Mouse (Mus musculus) neural tube, embryonic 14.5 days (tissue): ENCODE data around the gene Gabrg3. TPM values are rescaled to one million over a fixed set of nuclear protein-coding genes. Genes with fewer than 3 reads are reported as not detected.

Experiments used
- ATAC-seq: fragments of 200-750 bp; cut with Nextera tagmentation; 2 replicates; pipeline ENCODE4 v1.8.0; 2017; ENCODE audit warnings: low read depth, mild to moderate bottlenecking, moderate TSS enrichment, moderate library complexity
- H3K27ac ChIP-seq: fragments of 300-500 bp; sonication (generic); 2 replicates; pipeline ENCODE4 v1.5.1; 2014; ENCODE audit warnings: low read depth, mild to moderate bottlenecking, control low read depth, low read length, moderate library complexity, mixed read lengths
- H3K27me3 ChIP-seq: fragments of 300-500 bp; sonication (generic); 2 replicates; pipeline ENCODE4 v1.6.1; 2014; ENCODE audit warnings: low read length; ENCODE audit not compliant: control insufficient read depth, insufficient read depth
- H3K36me3 ChIP-seq: fragments of 300-500 bp; sonication (generic); 2 replicates; pipeline ENCODE4 v1.6.1; 2014; ENCODE audit warnings: low read length, mixed read lengths; ENCODE audit not compliant: control insufficient read depth, insufficient read depth
- H3K4me1 ChIP-seq: fragments of 300-500 bp; sonication (generic); 2 replicates; pipeline ENCODE4 v1.6.1; 2014; ENCODE audit warnings: low read length; ENCODE audit not compliant: control insufficient read depth, insufficient read depth
- H3K4me2 ChIP-seq: fragments of 300-500 bp; sonication (generic); 2 replicates; pipeline ENCODE4 v1.6.1; 2014; ENCODE audit warnings: mild to moderate bottlenecking, low read depth, low read length, control low read depth
- H3K4me3 ChIP-seq: fragments of 300-500 bp; sonication (generic); 2 replicates; pipeline ENCODE4 v1.5.1; 2014; ENCODE audit warnings: low read depth, low read length, control low read depth, mixed read lengths
- H3K9ac ChIP-seq: fragments of 300-500 bp; sonication (generic); replicated peaks from 2 replicates; pipeline ENCODE4 v1.6.1; 2014; ENCODE audit warnings: low read depth, mild to moderate bottlenecking, control low read depth, low read length, mixed read lengths
- H3K9me3 ChIP-seq: fragments of 300-500 bp; sonication (generic); 2 replicates; pipeline ENCODE4 v1.6.1; 2016; ENCODE audit warnings: low read length; ENCODE audit not compliant: control insufficient read depth
- WGBS: fragments of 180-500 bp; shearing (Covaris S2); extraction: QIAGEN DNeasy Blood & Tissue Kit; methylation state at CpG from one replicate; pipeline ENCODE4 v1.1.7; 2014; 5-methylcytosine and 5-hydroxymethylcytosine counted together
- polyA plus RNA-seq: library from polyadenylated mRNA; unstranded; fragments of >200 nt; fragmentation: Nextera tagmentation; extraction: Ambion mirVana; gene quantifications from 2 replicates; pipeline ENCODE4 v1.2.1, GENCODE M21; 2014

Gabrg3 gene
- polyA plus RNA-seq, 1 experiment from 2014 or later: 16.4 TPM

GRCm38 (mm10) chr7:57384112-57384511 is 2.9 kb downstream of the Gabrg3 start:
- H3K9ac ChIP-seq: no peak overlapping the region
- H3K36me3 ChIP-seq: no peaks in the 10 kb centered on the region
- no peak overlapping the region for H3K27ac ChIP-seq
- no peaks in the 10 kb centered on the region for H3K4me1 ChIP-seq
- peak; percentile 72; the same call in 1 of the 2 replicates for ATAC-seq
- H3K4me3 ChIP-seq: no peak overlapping the region
- no peak overlapping the region for H3K4me2 ChIP-seq
- H3K27me3 ChIP-seq: no peaks in the 10 kb centered on the region
- H3K9me3 ChIP-seq: no peaks in the 10 kb centered on the region
- 30% methylated on average over 4 of the region's 4 CpGs for WGBS

- Histone ChIP-seq H3K4me2 (no peak overlapping the region), H3K27ac (no peak overlapping the region), H3K27me3 (no peaks in the 10 kb centered on the region), H3K9ac (no peak overlapping the region), H3K36me3 (no peaks in the 10 kb centered on the region), H3K9me3 (no peaks in the 10 kb centered on the region), H3K4me1 (no peaks in the 10 kb centered on the region), H3K4me3 (no peak overlapping the region)
- ATAC-seq: no peak
- WGBS: 81% methylated on average over 5 of the region's 5 CpGs
These were observed 21.0 kb downstream of the Gabrg3 start for GRCm38 (mm10) chr7:57366013-57366390.

GRCm38 (mm10) chr7:57365134-57366012 is 21.6 kb downstream of the Gabrg3 start:
- no peak for ATAC-seq
- WGBS: 90% methylated on average over 5 of the region's 5 CpGs

GRCm38 (mm10) chr7:57363812-57364211 is 23.2 kb downstream of the Gabrg3 start:
- no peaks in the 10 kb centered on the region for H3K27me3 ChIP-seq
- no peak overlapping the region for H3K27ac ChIP-seq
- H3K4me1 ChIP-seq: no peaks in the 10 kb centered on the region
- no peaks in the 10 kb centered on the region for H3K36me3 ChIP-seq
- no peak overlapping the region for H3K4me2 ChIP-seq
- H3K9me3 ChIP-seq: no peaks in the 10 kb centered on the region
- ATAC-seq: no peak
- H3K9ac ChIP-seq: no peak overlapping the region
- 93% methylated on average over 6 of the region's 6 CpGs for WGBS
- no peak overlapping the region for H3K4me3 ChIP-seq

More at GRCm38 (mm10) chr7:57365134-57366012, 21.6 kb downstream of the Gabrg3 start:
- Histone ChIP-seq H3K27ac (no peak overlapping the region), H3K9me3 (no peaks in the 10 kb centered on the region), H3K4me2 (no peak overlapping the region), H3K36me3 (no peaks in the 10 kb centered on the region), H3K27me3 (no peaks in the 10 kb centered on the region), H3K4me3 (no peak overlapping the region), H3K9ac (no peak overlapping the region), H3K4me1 (no peaks in the 10 kb centered on the region)

- no peak for ATAC-seq
- Histone ChIP-seq H3K9ac (no peak overlapping the region), H3K4me3 (no peak overlapping the region), H3K9me3 (no peaks in the 10 kb centered on the region), H3K4me1 (no peaks in the 10 kb centered on the region), H3K4me2 (no peak overlapping the region), H3K27ac (no peak overlapping the region), H3K27me3 (no peaks in the 10 kb centered on the region), H3K36me3 (no peaks in the 10 kb centered on the region)
- WGBS: 53% methylated on average over 6 of the region's 6 CpGs
These were observed 29.0 kb downstream of the Gabrg3 start for GRCm38 (mm10) chr7:57357871-57358540.

- Histone ChIP-seq H3K4me1 (no peaks in the 10 kb centered on the region), H3K36me3 (no peaks in the 10 kb centered on the region), H3K27me3 (no peaks in the 10 kb centered on the region), H3K27ac (no peak overlapping the region), H3K4me3 (no peak overlapping the region), H3K4me2 (no peak overlapping the region), H3K9me3 (no peaks in the 10 kb centered on the region), H3K9ac (no peak overlapping the region)
- no peak for ATAC-seq
- WGBS: 91% methylated on average over 8 of the region's 8 CpGs
These were observed 30.3 kb downstream of the Gabrg3 start for GRCm38 (mm10) chr7:57356565-57357301.

GRCm38 (mm10) chr7:57348774-57349173 is 38.2 kb downstream of the Gabrg3 start:
- 100% methylated on average over 1 of the region's 1 CpGs for WGBS
- Histone ChIP-seq H3K4me3 (no peak overlapping the region), H3K9me3 (no peaks in the 10 kb centered on the region)

GRCm38 (mm10) chr7:57341910-57342309 is 45.1 kb downstream of the Gabrg3 start:
- H3K4me2 ChIP-seq: no peak overlapping the region
- no peaks in the 10 kb centered on the region for H3K36me3 ChIP-seq
- WGBS: 76% methylated on average over 8 of the region's 8 CpGs
- no peaks in the 10 kb centered on the region for H3K27me3 ChIP-seq
- no peaks in the 10 kb centered on the region for H3K4me1 ChIP-seq
- H3K9ac ChIP-seq: no peak overlapping the region
- H3K4me3 ChIP-seq: no peak overlapping the region
- H3K27ac ChIP-seq: no peak overlapping the region
- no peak for ATAC-seq
- H3K9me3 ChIP-seq: no peaks in the 10 kb centered on the region

More at GRCm38 (mm10) chr7:57348774-57349173, 38.2 kb downstream of the Gabrg3 start:
- H3K27ac ChIP-seq: no peak overlapping the region
- no peak overlapping the region for H3K4me2 ChIP-seq
- no peaks in the 10 kb centered on the region for H3K27me3 ChIP-seq
- no peak for ATAC-seq
- no peaks in the 10 kb centered on the region for H3K4me1 ChIP-seq
- H3K9ac ChIP-seq: no peak overlapping the region
- no peaks in the 10 kb centered on the region for H3K36me3 ChIP-seq
